Mouse (Mus musculus) kidney, embryonic 16.5 days (tissue): ENCODE measurements at regions not wholly inside any gene's neighbourhood (a gene's known extent, or its start where the extent isn't known, plus 50 kb on each side); places are given as distances from the start of the nearest gene placed in this dataset.

ENCODE experiments used
- ATAC-seq: fragments of 200-750 bp; cut with Nextera tagmentation; 2 replicates; pipeline ENCODE4 v1.8.0; 2017; ENCODE audit warnings: moderate TSS enrichment; ENCODE audit not compliant: low FRiP score, low TSS enrichment
- H3K27ac ChIP-seq: fragments of 300-500 bp; sonication (generic); 2 replicates; pipeline ENCODE4 v1.5.1; 2014; ENCODE audit warnings: low read length
- H3K27me3 ChIP-seq: fragments of 300-500 bp; sonication (generic); 2 replicates; pipeline ENCODE4 v1.6.1; 2014; ENCODE audit warnings: low read length, control low read depth, mixed read lengths; ENCODE audit not compliant: insufficient read depth
- H3K36me3 ChIP-seq: fragments of 300-500 bp; sonication (generic); 2 replicates; pipeline ENCODE4 v1.6.1; 2014; ENCODE audit warnings: low read length, control low read depth, mixed read lengths; ENCODE audit not compliant: insufficient read depth
- H3K4me1 ChIP-seq: fragments of 300-500 bp; sonication (generic); 2 replicates; pipeline ENCODE4 v1.6.1; 2014; ENCODE audit warnings: low read length, control low read depth, mixed read lengths; ENCODE audit not compliant: insufficient read depth
- H3K4me2 ChIP-seq: fragments of 300-500 bp; sonication (generic); replicated peaks from 2 replicates; pipeline ENCODE4 v1.6.1; 2014; ENCODE audit warnings: low read depth, low read length
- H3K4me3 ChIP-seq: fragments of 300-500 bp; sonication (generic); 2 replicates; pipeline ENCODE4 v1.5.1; 2014; ENCODE audit warnings: mild to moderate bottlenecking, low read length
- H3K9ac ChIP-seq: fragments of 300-500 bp; sonication (generic); replicated peaks from 2 replicates; pipeline ENCODE4 v1.6.1; 2014; ENCODE audit warnings: low read length
- H3K9me3 ChIP-seq: fragments of 300-500 bp; sonication (generic); 2 replicates; pipeline ENCODE4 v1.6.1; 2016; ENCODE audit warnings: low read length, control low read depth
- WGBS: fragments of 180-500 bp; shearing (Covaris S2); extraction: QIAGEN DNeasy Blood & Tissue Kit; methylation state at CpG from one replicate; pipeline ENCODE4 v1.1.7; 2014; 5-methylcytosine and 5-hydroxymethylcytosine counted together

DNA sequence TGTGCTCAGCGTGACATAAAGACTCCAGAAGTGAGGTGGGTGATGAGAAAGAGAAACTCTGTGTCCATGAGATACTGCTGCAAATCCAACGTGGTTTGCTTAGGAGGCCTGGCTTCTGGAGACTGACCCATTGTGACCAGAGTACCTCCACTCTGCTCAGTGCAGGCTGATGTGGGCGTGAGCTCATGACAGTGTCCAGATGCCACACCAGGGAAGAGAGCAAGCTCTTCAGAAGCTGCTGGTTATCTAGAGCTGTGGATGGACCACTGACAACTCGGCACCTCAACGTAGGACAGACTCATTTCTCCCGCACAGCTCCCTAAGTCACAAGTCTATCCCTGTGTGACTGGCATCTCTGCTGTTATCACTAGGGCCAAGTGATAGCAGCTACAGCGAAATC lies 114.9 kb upstream of the N6amt1 start:
- no peaks in the 10 kb centered on the region for H3K36me3 ChIP-seq
- no peak overlapping the region for H3K4me3 ChIP-seq
- H3K9me3 ChIP-seq, result no peaks in the 10 kb centered on the region
- H3K27ac ChIP-seq, result no peak overlapping the region
- WGBS, result 83% methylated on average over 7 of the region's 7 CpGs
- no peak overlapping the region for H3K4me2 ChIP-seq
- H3K9ac ChIP-seq, result no peak overlapping the region
- no peak for ATAC-seq
- no peaks in the 10 kb centered on the region for H3K4me1 ChIP-seq
- H3K27me3 ChIP-seq, result no peaks in the 10 kb centered on the region

DNA sequence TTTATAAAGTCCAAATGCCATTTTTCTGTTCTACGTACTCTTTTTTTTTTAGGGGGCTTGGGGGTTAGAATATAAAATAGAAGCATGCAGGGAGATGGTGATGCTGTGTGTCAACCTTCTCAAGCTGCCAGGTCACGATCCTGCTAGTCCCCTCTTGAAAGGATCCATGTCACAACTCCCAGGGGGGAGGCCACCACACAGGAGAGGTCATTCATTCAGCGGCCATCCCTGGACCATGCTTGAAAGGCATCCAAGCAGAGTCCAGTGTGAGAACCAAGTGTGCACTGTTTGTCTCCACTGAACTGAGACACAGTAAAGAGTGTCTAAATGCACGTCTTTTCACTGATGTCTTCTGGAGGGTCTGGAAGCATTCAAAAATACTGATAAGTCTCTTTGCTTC lies 119.8 kb upstream of the N6amt1 start:
- 54% methylated on average over 4 of the region's 4 CpGs for WGBS
- Histone ChIP-seq H3K4me2 (no peak overlapping the region), H3K9me3 (peaks cover 10% of the 10 kb centered on the region; the same call in 1 of the 2 replicates)

DNA sequence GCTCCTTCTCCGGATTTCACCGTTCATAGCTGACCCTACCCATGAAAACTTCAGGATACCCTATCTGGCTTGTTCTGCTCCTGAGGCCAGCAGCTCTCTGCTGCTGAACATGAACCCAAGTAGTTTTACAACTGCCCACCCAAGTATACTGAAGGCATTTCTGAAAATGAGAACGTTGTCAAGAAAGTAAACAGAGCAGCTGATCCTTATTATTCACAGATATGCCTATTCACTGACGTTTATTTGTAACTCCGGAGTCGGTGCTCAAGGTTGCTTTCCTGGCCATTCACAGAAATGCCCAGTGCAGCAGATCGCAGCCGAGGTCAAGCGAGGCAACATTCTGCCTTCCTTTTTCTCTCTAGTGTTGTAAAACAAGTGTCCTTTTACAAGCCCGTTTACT lies 128.4 kb upstream of the N6amt1 start:
- Histone ChIP-seq H3K27ac (no peak overlapping the region), H3K4me1 (no peaks in the 10 kb centered on the region), H3K27me3 (no peaks in the 10 kb centered on the region), H3K9ac (no peak overlapping the region), H3K4me3 (no peak overlapping the region), H3K4me2 (no peak overlapping the region), H3K36me3 (no peaks in the 10 kb centered on the region), H3K9me3 (no peaks in the 10 kb centered on the region)
- ATAC-seq, result no peak
- WGBS, result 75% methylated on average over 10 of the region's 10 CpGs

More for the DNA sequence above, 119.8 kb upstream of the N6amt1 start:
- no peak overlapping the region for H3K9ac ChIP-seq
- H3K36me3 ChIP-seq, result no peaks in the 10 kb centered on the region
- H3K4me1 ChIP-seq, result no peaks in the 10 kb centered on the region
- H3K27me3 ChIP-seq, result no peaks in the 10 kb centered on the region
- ATAC-seq, result no peak
- no peak overlapping the region for H3K27ac ChIP-seq
- no peak overlapping the region for H3K4me3 ChIP-seq

DNA sequence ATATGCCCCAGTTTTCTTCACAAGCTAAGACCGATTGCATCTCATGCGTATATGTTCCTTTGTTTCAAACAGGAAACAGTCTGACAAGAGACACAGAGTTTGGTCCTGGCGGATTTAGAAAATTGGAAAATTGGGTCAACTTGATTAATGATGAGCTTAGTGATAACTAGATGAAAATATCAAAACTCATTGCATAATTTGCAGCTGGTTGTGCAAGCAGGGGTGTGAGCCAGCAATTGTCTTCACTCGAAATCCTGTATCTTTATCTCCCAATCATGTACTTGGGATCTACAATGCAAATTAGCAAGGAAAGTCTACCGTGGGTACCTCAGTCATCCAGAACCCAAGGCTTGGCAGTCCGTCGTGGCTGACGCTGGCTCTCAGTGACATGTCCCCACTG lies 128.9 kb upstream of the N6amt1 start:
- no peaks in the 10 kb centered on the region for H3K9me3 ChIP-seq
- no peak overlapping the region for H3K27ac ChIP-seq
- ATAC-seq, result no peak
- H3K4me1 ChIP-seq, result no peaks in the 10 kb centered on the region
- H3K9ac ChIP-seq, result no peak overlapping the region
- H3K4me3 ChIP-seq, result no peak overlapping the region
- H3K36me3 ChIP-seq, result no peaks in the 10 kb centered on the region
- H3K27me3 ChIP-seq, result no peaks in the 10 kb centered on the region
- no peak overlapping the region for H3K4me2 ChIP-seq
- 82% methylated on average over 8 of the region's 8 CpGs for WGBS

DNA sequence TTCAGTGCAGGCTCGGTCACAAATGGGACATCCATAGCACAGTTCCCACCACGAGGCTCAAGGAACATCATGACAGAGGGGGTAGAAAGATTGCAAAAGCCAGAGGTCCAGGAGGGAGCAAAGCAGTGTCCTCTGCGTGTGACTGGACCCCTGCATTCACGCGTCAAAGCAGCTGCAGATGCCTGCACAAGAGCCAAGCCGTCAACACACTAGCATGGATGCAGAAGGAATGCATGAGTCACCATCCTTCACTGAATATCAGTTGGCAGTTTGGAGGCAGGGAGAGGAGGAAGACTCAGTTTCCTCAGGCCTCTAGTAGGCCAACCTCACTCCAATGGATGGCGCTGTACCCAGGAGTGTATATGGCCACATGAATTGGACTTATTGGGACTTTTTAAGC lies 130.0 kb upstream of the N6amt1 start:
- H3K27me3 ChIP-seq, result no peaks in the 10 kb centered on the region
- H3K36me3 ChIP-seq, result no peaks in the 10 kb centered on the region
- no peak overlapping the region for H3K9ac ChIP-seq
- no peaks in the 10 kb centered on the region for H3K9me3 ChIP-seq
- ATAC-seq, result no peak
- H3K4me2 ChIP-seq, result no peak overlapping the region
- WGBS, result 92% methylated on average over 7 of the region's 7 CpGs
- H3K4me1 ChIP-seq, result no peaks in the 10 kb centered on the region
- no peak overlapping the region for H3K27ac ChIP-seq
- no peak overlapping the region for H3K4me3 ChIP-seq

DNA sequence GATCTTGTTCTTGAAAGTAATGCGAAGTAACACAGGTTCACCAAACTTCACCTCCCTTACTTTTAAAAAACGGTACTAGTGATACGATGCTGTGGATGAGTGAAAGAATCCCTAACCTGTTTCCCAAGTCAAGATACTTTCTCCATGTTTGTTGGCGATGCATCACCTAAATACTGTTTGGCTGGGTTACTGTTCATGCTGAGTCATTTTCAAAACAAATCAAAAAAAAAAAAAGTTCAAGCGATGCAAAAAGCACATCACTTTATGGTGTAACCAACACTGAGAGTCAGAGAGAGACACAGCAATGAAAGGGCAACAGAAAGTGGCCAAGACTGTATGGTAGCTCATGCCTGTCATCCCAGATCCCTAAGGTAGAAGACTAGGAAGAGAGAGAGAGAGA lies 133.4 kb upstream of the N6amt1 start:
- Histone ChIP-seq H3K27me3 (no peaks in the 10 kb centered on the region), H3K36me3 (no peaks in the 10 kb centered on the region), H3K27ac (no peak overlapping the region), H3K9ac (no peak overlapping the region), H3K9me3 (no peaks in the 10 kb centered on the region), H3K4me2 (no peak overlapping the region), H3K4me3 (no peak overlapping the region), H3K4me1 (no peaks in the 10 kb centered on the region)
- 89% methylated on average over 5 of the region's 5 CpGs for WGBS
- no peak for ATAC-seq

DNA sequence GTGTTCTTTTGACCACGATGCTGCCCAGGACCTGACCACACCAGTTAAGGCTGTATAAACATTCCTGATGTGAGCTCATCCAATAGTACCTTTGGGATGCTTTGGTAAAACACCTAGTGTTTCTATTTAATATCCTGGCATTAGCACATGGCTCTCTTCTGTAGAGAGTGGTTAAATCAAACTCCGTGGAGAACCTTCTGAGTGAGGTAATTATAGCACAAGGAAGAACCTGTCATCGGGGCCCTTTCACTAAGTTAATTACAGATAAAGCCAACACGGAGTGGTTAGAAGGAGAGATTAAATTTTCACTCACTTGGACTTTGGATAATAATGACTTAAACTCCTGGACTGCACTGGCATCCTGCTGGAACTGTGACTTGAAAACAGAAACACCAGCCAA lies 133.8 kb upstream of the N6amt1 start:
- no peak overlapping the region for H3K4me2 ChIP-seq
- WGBS, result 55% methylated on average over 4 of the region's 4 CpGs
- no peaks in the 10 kb centered on the region for H3K27me3 ChIP-seq
- no peaks in the 10 kb centered on the region for H3K4me1 ChIP-seq
- no peak overlapping the region for H3K27ac ChIP-seq
- no peaks in the 10 kb centered on the region for H3K36me3 ChIP-seq
- H3K4me3 ChIP-seq, result no peak overlapping the region
- H3K9me3 ChIP-seq, result no peaks in the 10 kb centered on the region
- ATAC-seq, result peak; percentile 23; the same call in 1 of the 2 replicates
- no peak overlapping the region for H3K9ac ChIP-seq

DNA sequence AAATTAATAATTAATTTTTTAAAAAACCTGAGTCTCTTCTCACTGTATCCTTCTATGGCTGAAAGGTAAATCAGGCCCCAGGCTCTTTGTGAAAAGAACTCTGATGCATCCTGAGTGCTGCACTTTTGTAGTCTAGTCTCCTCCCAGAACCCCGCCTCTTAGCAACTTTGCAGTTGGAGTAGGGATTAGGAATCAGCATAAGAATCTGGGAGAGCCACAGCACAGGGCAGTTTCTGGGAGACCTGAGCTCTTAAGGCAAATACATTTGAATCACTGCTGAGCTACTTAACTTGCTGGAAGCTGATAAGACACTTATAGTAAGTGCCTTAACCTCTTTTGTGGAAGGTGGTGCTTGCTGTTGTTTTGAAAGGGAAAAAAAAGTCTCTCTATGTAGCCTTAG lies 146.1 kb upstream of the N6amt1 start:
- no peak overlapping the region for H3K4me2 ChIP-seq
- no peaks in the 10 kb centered on the region for H3K27me3 ChIP-seq
- H3K4me1 ChIP-seq, result no peaks in the 10 kb centered on the region
- no peaks in the 10 kb centered on the region for H3K36me3 ChIP-seq
- no peak for ATAC-seq
- H3K9ac ChIP-seq, result no peak overlapping the region
- no peaks in the 10 kb centered on the region for H3K9me3 ChIP-seq
- H3K27ac ChIP-seq, result no peak overlapping the region
- H3K4me3 ChIP-seq, result no peak overlapping the region
- WGBS, result 78% methylated on average over 1 of the region's 1 CpGs

DNA sequence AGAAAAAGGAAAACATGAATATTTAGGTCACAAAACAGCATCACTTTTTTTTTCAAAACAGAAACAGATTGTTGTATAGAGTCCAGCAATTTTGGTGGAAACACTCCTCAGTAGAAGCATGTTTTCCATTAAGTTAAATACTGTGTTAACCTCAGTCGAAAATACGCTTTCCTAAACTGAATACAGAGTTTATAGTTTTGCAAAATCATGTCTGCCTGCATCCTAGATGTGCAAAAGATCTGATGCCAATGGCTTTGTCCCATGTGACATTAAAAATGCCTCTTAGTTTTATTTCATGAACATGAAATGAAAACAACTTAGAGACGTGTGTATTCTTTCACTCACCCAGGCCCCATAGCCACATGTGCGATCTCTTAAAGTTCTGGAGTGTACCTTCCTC lies 163.5 kb upstream of the N6amt1 start:
- Histone ChIP-seq H3K9me3 (no peaks in the 10 kb centered on the region), H3K4me1 (no peaks in the 10 kb centered on the region), H3K9ac (no peak overlapping the region), H3K4me2 (no peak overlapping the region), H3K27ac (no peak overlapping the region), H3K4me3 (no peak overlapping the region), H3K27me3 (no peaks in the 10 kb centered on the region), H3K36me3 (no peaks in the 10 kb centered on the region)
- ATAC-seq, result no peak
- WGBS, result 90% methylated on average over 4 of the region's 4 CpGs

DNA sequence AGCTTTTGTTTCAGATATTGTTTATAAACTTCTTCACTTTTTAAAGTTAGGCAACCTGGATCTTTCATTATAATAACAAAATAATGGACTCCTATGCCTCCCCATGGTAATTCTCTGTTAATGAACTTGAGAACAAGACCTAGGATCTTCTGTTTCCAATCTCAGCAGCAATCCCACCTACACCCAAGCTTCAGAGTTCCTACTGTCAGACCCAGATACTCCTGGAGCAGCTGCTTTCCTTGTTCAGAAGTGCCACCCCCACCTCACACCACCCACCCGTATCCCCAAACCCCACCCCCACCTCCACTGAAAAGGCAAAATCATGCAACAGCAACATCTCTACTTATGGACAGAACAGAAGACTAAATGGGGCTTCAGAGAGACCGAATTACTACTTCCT lies 165.2 kb upstream of the N6amt1 start:
- no peaks in the 10 kb centered on the region for H3K4me1 ChIP-seq
- no peak overlapping the region for H3K9ac ChIP-seq
- no peak overlapping the region for H3K4me3 ChIP-seq
- H3K9me3 ChIP-seq, result no peaks in the 10 kb centered on the region
- WGBS, result 86% methylated on average over 2 of the region's 2 CpGs
- H3K27ac ChIP-seq, result no peak overlapping the region
- ATAC-seq, result no peak
- H3K27me3 ChIP-seq, result no peaks in the 10 kb centered on the region
- H3K4me2 ChIP-seq, result no peak overlapping the region
- H3K36me3 ChIP-seq, result no peaks in the 10 kb centered on the region

DNA sequence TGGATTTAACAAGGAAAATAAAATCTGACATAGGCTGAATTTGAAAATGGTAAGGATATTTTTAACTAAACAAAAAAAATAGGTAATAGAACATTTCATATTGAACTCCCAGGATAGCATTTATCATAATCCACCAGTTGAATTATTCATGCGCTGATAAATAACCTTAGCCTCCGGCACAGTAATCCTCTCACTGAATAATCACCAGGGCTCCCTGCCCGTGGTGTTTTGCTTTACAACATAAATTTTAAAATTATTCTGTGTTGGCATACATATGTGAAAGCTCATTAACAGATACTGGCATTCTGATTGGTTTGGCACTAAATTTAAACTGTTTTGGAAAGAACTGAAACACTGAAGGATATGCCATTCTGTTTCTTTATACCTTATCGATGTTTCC lies 181.6 kb upstream of the N6amt1 start:
- Histone ChIP-seq H3K27ac (no peak overlapping the region), H3K4me2 (no peak overlapping the region), H3K9me3 (no peaks in the 10 kb centered on the region), H3K4me1 (no peaks in the 10 kb centered on the region), H3K27me3 (no peaks in the 10 kb centered on the region), H3K9ac (no peak overlapping the region), H3K36me3 (no peaks in the 10 kb centered on the region), H3K4me3 (no peak overlapping the region)
- no peak for ATAC-seq
- 84% methylated on average over 4 of the region's 4 CpGs for WGBS
